Mouse (Mus musculus): ENCODE results near the gene Picalm.

DNA sequence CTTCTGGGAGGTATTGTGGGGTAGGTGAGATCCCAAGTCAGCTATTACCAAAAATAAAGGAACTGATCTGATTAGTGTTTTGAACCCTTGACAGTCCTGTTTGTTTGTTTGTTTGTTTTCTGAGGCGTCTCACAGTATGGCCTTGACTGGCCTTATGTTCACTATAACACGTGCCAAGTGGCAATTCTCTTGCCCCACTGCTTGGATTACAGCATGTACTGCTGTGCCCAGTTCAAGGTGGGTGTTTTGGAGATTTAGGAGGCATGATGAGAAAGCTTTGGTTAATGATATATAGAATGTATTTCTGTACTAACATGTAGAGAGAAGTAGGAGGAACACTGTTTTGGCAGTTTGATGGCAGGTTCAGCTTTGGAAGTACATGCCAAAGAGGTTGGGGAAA lies 28.0 kb downstream of the Picalm start:
- no peak for TF ChIP-seq CTCF (IDR thresholded peaks at IDR 0.05; ENCODE audit: control insufficient read depth, insufficient read depth, low read length)
- no peak for TF ChIP-seq POLR2A (IDR thresholded peaks at IDR 0.05; ENCODE audit: borderline replicate concordance, control insufficient read depth, low read depth, low read length)

Data from bone marrow, adult 2 months (tissue).